Mouse (Mus musculus): ENCODE results near the gene Podxl. TPM values are rescaled to one million over a fixed set of nuclear protein-coding genes. Genes with fewer than 3 reads are reported as not detected.
A peak's percentile ranks its signal among the peaks of the same experiment; 100 is the strongest.

Podxl gene
- polyA plus RNA-seq, 1 experiment, result 141 TPM

GRCm38 (mm10) chr6:31550876-31551532, 12.8 kb downstream of the Podxl start:
- Histone ChIP-seq H3K4me3 (ENCODE audit: low read depth, low read length) (peak overlapping the region; percentile 24), H3K27me3 (ENCODE audit: control insufficient read depth, insufficient read depth, low read length, poor library complexity, severe bottlenecking) (no peaks in the 10 kb centered on the region), H3K36me3 (ENCODE audit: control insufficient read depth, insufficient read depth, low read length, poor library complexity, severe bottlenecking) (no peaks in the 10 kb centered on the region), H3K9me3 (replicated peaks; ENCODE audit: control insufficient read depth, insufficient read depth, low read length, poor library complexity, severe bottlenecking) (no peaks in the 10 kb centered on the region), H3K27ac (ENCODE audit: insufficient read depth, low read length) (no peak overlapping the region), H3K4me1 (ENCODE audit: control insufficient read depth, insufficient read depth, low read length) (no peaks in the 10 kb centered on the region), H3K9ac (ENCODE audit: low read depth, poor library complexity, severe bottlenecking) (no peak overlapping the region; the same call in 1 of the 2 replicates)
- TF ChIP-seq EP300 (IDR thresholded peaks at IDR 0.05; ENCODE audit: insufficient read depth, low read depth, low read length) (no peak), POLR2A (IDR thresholded peaks at IDR 0.05; ENCODE audit: insufficient read depth, low read length) (no peak), CTCF (IDR thresholded peaks at IDR 0.05; ENCODE audit: low read depth, low read length) (no peak)

DNA sequence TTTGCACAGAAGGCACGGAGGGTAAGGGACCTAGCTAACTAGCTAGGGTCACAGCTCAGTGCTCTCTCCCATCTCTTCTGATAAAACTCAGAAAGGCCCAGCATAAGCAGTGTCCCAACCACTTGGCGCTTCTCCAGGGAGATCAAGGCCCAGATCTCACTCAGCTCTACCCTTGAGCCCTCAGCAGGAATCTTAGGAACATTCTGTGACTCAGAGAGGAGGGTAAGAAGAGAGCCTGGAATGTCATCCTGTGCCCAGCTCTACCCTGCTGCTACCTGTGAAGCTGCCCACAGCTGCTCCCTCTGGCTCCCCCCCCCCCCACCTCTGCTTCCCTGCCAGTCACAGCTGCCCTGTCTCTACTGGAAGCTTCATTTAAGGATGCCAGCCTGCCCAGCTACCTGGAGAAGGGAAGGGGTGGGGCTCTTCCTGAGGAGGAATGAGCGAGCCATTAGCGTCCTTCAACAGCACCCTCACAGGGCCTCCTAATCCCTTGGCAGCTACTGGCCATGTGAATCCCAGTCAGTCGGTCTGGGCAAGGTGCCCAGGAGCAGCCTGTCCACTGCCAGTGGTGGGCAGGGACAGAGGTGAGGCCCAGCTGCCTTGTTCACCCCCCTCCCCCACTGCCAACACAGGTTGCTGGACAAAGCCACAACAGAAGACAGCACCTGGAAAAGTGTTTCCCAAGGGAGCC, 14.3 kb downstream of the Podxl start:
- Histone ChIP-seq H3K36me3 (ENCODE audit: control insufficient read depth, insufficient read depth, low read length, poor library complexity, severe bottlenecking) (no peaks in the 10 kb centered on the region), H3K9ac (ENCODE audit: low read depth, poor library complexity, severe bottlenecking) (no peak overlapping the region), H3K9me3 (replicated peaks; ENCODE audit: control insufficient read depth, insufficient read depth, low read length, poor library complexity, severe bottlenecking) (no peaks in the 10 kb centered on the region), H3K4me3 (ENCODE audit: low read depth, low read length) (no peak overlapping the region), H3K27me3 (ENCODE audit: control insufficient read depth, insufficient read depth, low read length, poor library complexity, severe bottlenecking) (no peaks in the 10 kb centered on the region), H3K4me1 (ENCODE audit: control insufficient read depth, insufficient read depth, low read length) (no peaks in the 10 kb centered on the region), H3K27ac (ENCODE audit: insufficient read depth, low read length) (no peak overlapping the region)
- TF ChIP-seq CTCF (IDR thresholded peaks at IDR 0.05; ENCODE audit: low read depth, low read length) (no peak), POLR2A (IDR thresholded peaks at IDR 0.05; ENCODE audit: insufficient read depth, low read length) (no peak), EP300 (IDR thresholded peaks at IDR 0.05; ENCODE audit: insufficient read depth, low read depth, low read length) (no peak)

DNA sequence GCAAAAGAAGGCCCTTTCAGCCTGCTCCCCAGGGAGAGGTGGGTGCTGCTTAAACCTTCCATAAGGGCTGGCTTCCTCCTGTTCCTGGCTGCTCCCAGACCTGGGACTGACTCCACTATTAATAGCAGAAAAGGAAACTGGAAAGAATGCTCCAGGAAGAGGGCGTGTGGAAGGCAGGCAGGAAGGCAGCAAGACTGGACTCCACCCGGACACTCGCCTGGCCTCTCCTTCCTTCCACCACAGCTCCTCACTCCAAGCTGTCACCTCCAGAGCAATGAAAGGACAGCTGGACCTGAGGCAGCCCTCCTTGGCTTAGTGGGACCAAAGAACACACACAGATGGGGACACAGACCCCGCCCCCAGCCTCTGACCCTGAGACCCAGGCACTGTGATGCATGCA, 19.5 kb downstream of the Podxl start:
- H3K27ac ChIP-seq (ENCODE audit: insufficient read depth, low read length), result no peak overlapping the region

GRCm38 (mm10) chr6:31540018-31540417, 23.8 kb downstream of the Podxl start:
- Histone ChIP-seq H3K27me3 (ENCODE audit: control insufficient read depth, insufficient read depth, low read length, poor library complexity, severe bottlenecking) (no peaks in the 10 kb centered on the region), H3K27ac (ENCODE audit: insufficient read depth, low read length) (no peak overlapping the region), H3K9ac (ENCODE audit: low read depth, poor library complexity, severe bottlenecking) (no peak overlapping the region), H3K9me3 (replicated peaks; ENCODE audit: control insufficient read depth, insufficient read depth, low read length, poor library complexity, severe bottlenecking) (no peaks in the 10 kb centered on the region), H3K36me3 (ENCODE audit: control insufficient read depth, insufficient read depth, low read length, poor library complexity, severe bottlenecking) (no peaks in the 10 kb centered on the region), H3K4me3 (ENCODE audit: low read depth, low read length) (no peak overlapping the region), H3K4me1 (ENCODE audit: control insufficient read depth, insufficient read depth, low read length) (peaks cover 3% of the 10 kb centered on the region)
- TF ChIP-seq POLR2A (IDR thresholded peaks at IDR 0.05; ENCODE audit: insufficient read depth, low read length), result no peak
- TF ChIP-seq EP300 (IDR thresholded peaks at IDR 0.05; ENCODE audit: insufficient read depth, low read depth, low read length), result no peak
- no peak for TF ChIP-seq CTCF (IDR thresholded peaks at IDR 0.05; ENCODE audit: low read depth, low read length)

More for the DNA sequence above, 19.5 kb downstream of the Podxl start:
- Histone ChIP-seq H3K36me3 (ENCODE audit: control insufficient read depth, insufficient read depth, low read length, poor library complexity, severe bottlenecking) (no peaks in the 10 kb centered on the region), H3K27me3 (ENCODE audit: control insufficient read depth, insufficient read depth, low read length, poor library complexity, severe bottlenecking) (no peaks in the 10 kb centered on the region), H3K4me1 (ENCODE audit: control insufficient read depth, insufficient read depth, low read length) (peaks cover 3% of the 10 kb centered on the region), H3K9ac (ENCODE audit: low read depth, poor library complexity, severe bottlenecking) (no peak overlapping the region), H3K4me3 (ENCODE audit: low read depth, low read length) (no peak overlapping the region), H3K9me3 (replicated peaks; ENCODE audit: control insufficient read depth, insufficient read depth, low read length, poor library complexity, severe bottlenecking) (no peaks in the 10 kb centered on the region)
- TF ChIP-seq POLR2A (IDR thresholded peaks at IDR 0.05; ENCODE audit: insufficient read depth, low read length) (no peak), CTCF (IDR thresholded peaks at IDR 0.05; ENCODE audit: low read depth, low read length) (no peak), EP300 (IDR thresholded peaks at IDR 0.05; ENCODE audit: insufficient read depth, low read depth, low read length) (no peak)

GRCm38 (mm10) chr6:31538112-31538511, 25.7 kb downstream of the Podxl start:
- Histone ChIP-seq H3K9me3 (replicated peaks; ENCODE audit: control insufficient read depth, insufficient read depth, low read length, poor library complexity, severe bottlenecking) (no peaks in the 10 kb centered on the region), H3K36me3 (ENCODE audit: control insufficient read depth, insufficient read depth, low read length, poor library complexity, severe bottlenecking) (no peaks in the 10 kb centered on the region), H3K4me1 (ENCODE audit: control insufficient read depth, insufficient read depth, low read length) (peaks cover 3% of the 10 kb centered on the region), H3K27ac (ENCODE audit: insufficient read depth, low read length) (no peak overlapping the region), H3K4me3 (ENCODE audit: low read depth, low read length) (no peak overlapping the region), H3K27me3 (ENCODE audit: control insufficient read depth, insufficient read depth, low read length, poor library complexity, severe bottlenecking) (no peaks in the 10 kb centered on the region), H3K9ac (ENCODE audit: low read depth, poor library complexity, severe bottlenecking) (no peak overlapping the region)
- TF ChIP-seq CTCF (IDR thresholded peaks at IDR 0.05; ENCODE audit: low read depth, low read length) (no peak), EP300 (IDR thresholded peaks at IDR 0.05; ENCODE audit: insufficient read depth, low read depth, low read length) (no peak), POLR2A (IDR thresholded peaks at IDR 0.05; ENCODE audit: insufficient read depth, low read length) (no peak)

GRCm38 (mm10) chr6:31537193-31537592, 26.6 kb downstream of the Podxl start:
- H3K27ac ChIP-seq (ENCODE audit: insufficient read depth, low read length), result no peak overlapping the region
- peaks cover 3% of the 10 kb centered on the region for H3K4me1 ChIP-seq (ENCODE audit: control insufficient read depth, insufficient read depth, low read length)
- no peak overlapping the region for H3K4me3 ChIP-seq (ENCODE audit: low read depth, low read length)
- no peak overlapping the region for H3K9ac ChIP-seq (ENCODE audit: low read depth, poor library complexity, severe bottlenecking)
- TF ChIP-seq POLR2A (IDR thresholded peaks at IDR 0.05; ENCODE audit: insufficient read depth, low read length), result no peak
- TF ChIP-seq CTCF (IDR thresholded peaks at IDR 0.05; ENCODE audit: low read depth, low read length), result no peak
- TF ChIP-seq EP300 (IDR thresholded peaks at IDR 0.05; ENCODE audit: insufficient read depth, low read depth, low read length), result no peak
- no peaks in the 10 kb centered on the region for H3K36me3 ChIP-seq (ENCODE audit: control insufficient read depth, insufficient read depth, low read length, poor library complexity, severe bottlenecking)
- no peaks in the 10 kb centered on the region for H3K9me3 ChIP-seq (replicated peaks; ENCODE audit: control insufficient read depth, insufficient read depth, low read length, poor library complexity, severe bottlenecking)
- H3K27me3 ChIP-seq (ENCODE audit: control insufficient read depth, insufficient read depth, low read length, poor library complexity, severe bottlenecking), result no peaks in the 10 kb centered on the region

Measured in ES-Bruce4 (cell line).